Mouse (Mus musculus) lung, postnatal 14 days (tissue): ENCODE measurements at regions not wholly inside any gene's neighbourhood (a gene's known extent, or its start where the extent isn't known, plus 50 kb on each side); places are given as distances from the start of the nearest gene placed in this dataset.
"Not testable (repeated sequence)": the region's sequence is repeated elsewhere in the genome, so short reads cannot be mapped to it uniquely, and the experiment has no call there.

Experiments used
- DNase-seq: peaks from one replicate; pipeline ENCODE4 v3.0.0; 2021

- DNase-seq = no peak
Measured at GRCm38 (mm10) chr15:60333573-60334306, 317.3 kb upstream of the 4933412E24Rik start.

DNA sequence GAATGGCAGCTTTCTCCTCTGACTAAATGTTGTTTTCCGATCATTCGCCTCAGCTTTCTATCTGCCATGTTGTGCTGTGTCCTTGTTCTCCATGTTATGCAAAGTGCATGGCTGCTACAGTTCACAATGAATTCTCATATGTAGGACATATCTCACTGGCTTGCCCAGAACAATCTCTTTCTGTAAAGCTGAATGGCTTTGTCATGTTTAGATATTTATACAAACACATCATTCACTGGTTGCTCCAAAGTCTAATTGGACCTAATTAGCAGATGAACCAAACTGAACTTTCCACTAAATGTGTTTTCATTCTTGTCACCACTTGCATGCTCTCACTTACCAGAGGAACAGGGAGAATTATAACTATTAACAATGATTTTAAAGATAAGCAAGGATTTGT, 301.2 kb upstream of the 4933412E24Rik start:
- DNase-seq = no peak

GRCm38 (mm10) chr15:60315210-60315609, 298.8 kb upstream of the 4933412E24Rik start:
- no peak for DNase-seq

- DNase-seq = no peak
Measured at GRCm38 (mm10) chr15:60309909-60310308, 293.5 kb upstream of the 4933412E24Rik start.

- no peak for DNase-seq
Measured at GRCm38 (mm10) chr15:60308968-60309367, 292.6 kb upstream of the 4933412E24Rik start.

DNA sequence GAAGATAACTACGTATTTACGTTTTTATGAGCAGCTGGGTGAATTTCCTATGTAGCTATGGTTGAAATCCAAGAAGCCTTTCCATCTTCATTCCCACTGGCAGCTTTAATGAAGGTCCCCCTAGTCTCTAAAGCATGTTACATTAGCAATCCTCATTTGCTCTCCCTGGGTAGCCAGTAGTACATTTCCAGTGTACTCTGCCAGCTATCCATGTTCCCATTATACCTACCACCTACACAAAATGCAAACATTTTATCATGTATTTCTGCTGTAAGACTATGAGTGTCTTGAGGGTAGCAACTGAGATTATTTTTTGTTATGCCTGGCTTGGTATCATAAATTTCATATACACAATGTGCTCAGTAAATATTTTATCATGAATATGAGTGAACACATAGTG, 291.7 kb upstream of the 4933412E24Rik start:
- DNase-seq = no peak

- DNase-seq = no peak
Measured at GRCm38 (mm10) chr15:60303501-60303900, 287.1 kb upstream of the 4933412E24Rik start.

GRCm38 (mm10) chr15:60301939-60302338, 285.5 kb upstream of the 4933412E24Rik start:
- DNase-seq = peak; percentile 27

DNA sequence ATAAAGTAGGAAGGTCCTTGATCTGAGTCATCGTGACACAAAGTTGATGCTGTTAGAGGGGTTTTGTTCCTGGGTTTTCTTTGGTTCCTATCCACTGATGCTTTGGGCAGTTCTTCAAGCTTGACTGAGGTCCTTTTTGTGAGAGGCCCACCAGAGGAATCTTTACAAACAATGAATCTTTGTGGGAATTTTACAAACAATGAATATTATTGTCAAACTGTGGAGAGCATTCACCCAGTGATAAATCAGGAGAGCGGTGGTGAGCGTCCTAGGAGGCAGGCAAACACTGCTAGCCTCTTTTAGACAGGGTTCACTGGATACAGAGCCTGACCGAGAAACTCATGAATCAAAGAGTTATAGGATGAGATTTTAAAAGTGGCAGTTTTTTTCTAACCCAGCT, 268.9 kb upstream of the 4933412E24Rik start:
- DNase-seq = no peak

DNA sequence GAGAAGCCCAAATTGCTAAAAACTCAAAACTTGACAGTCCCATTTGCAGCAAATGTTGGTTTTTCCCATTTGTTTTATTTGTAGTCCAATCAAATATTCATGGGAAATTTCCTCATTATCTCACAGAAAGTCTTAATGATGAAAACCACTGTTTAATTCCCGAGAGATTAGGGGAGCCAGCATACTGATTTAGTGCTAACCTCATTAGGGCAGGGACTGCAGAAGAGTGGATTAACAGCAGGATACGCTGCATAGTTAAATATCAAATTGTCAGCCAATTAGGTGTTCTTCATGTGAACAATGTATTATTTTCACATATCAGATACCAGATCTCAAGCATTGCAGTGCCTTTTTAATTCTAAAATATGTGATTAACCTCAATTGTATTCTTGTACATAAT, 264.0 kb upstream of the 4933412E24Rik start:
- no peak for DNase-seq

DNA sequence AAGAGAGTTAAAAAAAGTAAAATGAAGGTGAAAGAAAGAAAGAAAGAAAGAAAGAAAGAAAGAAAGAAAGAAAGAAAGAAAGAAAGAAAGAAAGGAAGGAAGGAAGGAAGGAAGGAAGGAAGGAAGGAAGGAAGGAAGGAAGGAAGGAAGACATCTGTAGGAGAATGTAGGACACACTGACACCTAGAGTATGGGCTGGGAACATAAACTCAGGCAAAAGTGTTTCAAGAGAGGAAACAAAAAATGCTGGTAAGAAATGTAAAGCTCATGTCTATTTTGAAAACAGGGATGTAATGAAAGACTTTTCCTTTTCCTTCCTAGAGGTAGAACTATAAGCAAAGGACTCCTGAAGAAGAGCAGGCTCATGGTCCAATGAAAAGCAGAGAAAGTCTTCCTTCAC, 237.2 kb upstream of the 4933412E24Rik start:
- DNase-seq = not testable (repeated sequence)

GRCm38 (mm10) chr15:60226335-60226938, 210.0 kb upstream of the 4933412E24Rik start:
- DNase-seq = no peak

- no peak for DNase-seq
Measured at GRCm38 (mm10) chr15:60195070-60195469, 178.7 kb upstream of the 4933412E24Rik start.

DNA sequence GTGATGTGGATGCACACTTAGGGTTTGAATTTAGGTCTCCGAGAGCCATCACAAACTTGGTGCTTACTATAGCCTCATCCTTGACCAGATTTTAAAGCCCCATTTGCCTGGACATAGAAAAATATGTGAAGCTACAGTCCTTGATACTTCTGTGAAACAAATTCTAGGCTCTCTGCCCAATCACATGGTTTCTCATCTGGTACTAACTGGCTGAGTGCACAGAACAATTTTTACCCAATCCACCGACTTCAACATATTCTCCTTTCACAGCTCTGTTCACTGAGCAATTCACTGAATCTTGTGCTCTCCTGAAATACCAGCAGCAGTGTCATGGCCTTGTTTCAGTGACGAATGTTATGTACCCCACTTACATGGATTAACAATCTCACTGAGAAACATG, 176.7 kb upstream of the 4933412E24Rik start:
- no peak for DNase-seq

GRCm38 (mm10) chr15:60187002-60187715, 170.7 kb upstream of the 4933412E24Rik start:
- DNase-seq = no peak

DNA sequence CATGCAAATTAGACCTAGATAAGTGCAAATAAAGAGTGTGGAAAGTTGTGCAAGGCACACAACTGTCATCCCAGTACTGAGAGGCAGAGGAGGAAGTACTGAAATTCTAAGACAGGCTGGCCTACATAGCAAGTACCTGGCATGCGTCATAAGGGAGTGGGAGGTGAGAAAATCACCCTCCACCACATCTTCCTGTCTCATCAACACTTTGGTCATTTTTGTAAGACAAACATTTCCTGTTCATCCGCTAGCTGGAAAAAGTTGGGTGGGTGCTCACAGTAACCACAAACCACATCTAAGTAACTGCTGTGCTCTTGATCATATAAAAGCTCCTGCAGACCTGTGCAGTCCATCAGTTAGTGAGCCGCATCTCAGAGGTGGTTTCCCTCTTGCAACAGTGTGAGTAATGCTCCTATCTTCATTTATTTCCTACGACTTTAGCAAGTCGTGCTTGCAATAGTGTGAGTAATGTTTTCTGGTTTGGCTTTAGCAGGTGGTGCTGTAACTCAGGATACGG, 125.2 kb upstream of the 4933412E24Rik start:
- DNase-seq = no peak

GRCm38 (mm10) chr15:60136671-60137070, 120.3 kb upstream of the 4933412E24Rik start:
- no peak for DNase-seq

DNA sequence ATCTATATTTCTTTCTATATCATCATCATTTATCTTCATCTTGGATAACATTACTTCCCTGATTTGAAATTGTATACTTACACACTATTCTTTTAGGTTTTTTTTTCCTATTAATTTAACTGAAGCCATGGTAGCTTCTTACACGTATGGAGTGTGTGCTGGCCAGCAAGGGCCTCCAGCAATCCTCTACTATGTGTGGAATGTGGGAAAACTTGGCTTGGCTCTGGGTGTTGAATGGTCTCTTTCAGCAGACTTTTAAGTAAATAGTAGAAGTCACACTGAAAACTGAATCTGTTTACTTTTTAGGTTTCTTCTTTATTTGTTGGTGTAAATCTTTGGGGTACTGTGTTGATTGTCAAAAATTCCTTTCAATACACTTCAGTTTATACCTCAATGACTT, 118.1 kb upstream of the 4933412E24Rik start:
- no peak for DNase-seq

- DNase-seq = no peak
Measured at GRCm38 (mm10) chr15:60132701-60133100, 116.3 kb upstream of the 4933412E24Rik start.

DNA sequence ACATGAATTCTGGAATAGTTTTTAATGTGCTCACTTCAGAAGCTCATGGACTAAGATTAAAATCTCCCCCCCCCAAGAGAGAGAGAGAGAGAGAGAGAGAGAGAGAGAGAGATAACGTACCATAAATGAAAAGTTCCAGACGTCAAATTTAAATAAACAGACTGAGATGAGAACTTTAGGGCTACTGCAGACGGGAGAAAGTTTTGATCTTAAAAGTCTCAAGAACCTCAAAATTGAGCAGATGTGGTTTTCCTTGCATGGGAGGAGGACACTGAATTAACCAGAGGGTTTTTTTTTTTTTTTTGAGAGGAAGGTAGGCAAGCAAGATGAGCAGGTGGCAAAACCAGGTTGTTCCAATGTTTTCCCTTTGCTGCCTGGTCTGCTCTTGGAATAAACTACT, 108.0 kb upstream of the 4933412E24Rik start:
- DNase-seq = no peak

GRCm38 (mm10) chr15:60119926-60120325, 103.5 kb upstream of the 4933412E24Rik start:
- DNase-seq = no peak

GRCm38 (mm10) chr15:60111885-60112284, 95.5 kb upstream of the 4933412E24Rik start:
- no peak for DNase-seq

- no peak for DNase-seq
Measured at GRCm38 (mm10) chr15:60111046-60111445, 94.6 kb upstream of the 4933412E24Rik start.

DNA sequence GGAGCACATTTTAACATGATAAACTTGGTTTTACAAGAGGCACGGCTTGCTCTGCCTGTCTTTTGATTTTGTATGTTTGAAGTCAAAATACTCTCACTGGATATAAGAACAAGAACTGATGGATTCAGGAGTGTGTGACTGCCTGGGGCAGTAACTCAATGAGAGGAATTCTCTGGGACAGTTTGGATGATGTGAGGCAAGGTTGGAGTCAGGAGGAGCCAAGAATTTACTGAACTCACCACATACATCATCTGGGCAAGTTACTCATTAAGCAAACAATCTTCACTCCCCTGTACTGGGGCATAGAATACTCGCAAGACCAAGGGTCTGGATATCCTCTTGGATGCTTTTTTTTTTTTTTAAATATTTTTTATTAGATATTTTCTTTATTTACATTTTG, 87.7 kb upstream of the 4933412E24Rik start:
- DNase-seq = no peak
